Mouse (Mus musculus): Measurements from ENCODE around the gene Zfp655. TPM values are rescaled to one million over a fixed set of nuclear protein-coding genes. Genes with fewer than 3 reads are reported as not detected.
"Not testable (repeated sequence)": the region's sequence is repeated elsewhere in the genome, so short reads cannot be mapped to it uniquely, and the experiment has no call there.

Zfp655 gene
- polyA plus RNA-seq, 1 experiment from 2014 or later = 45.9 TPM

GRCm38 (mm10) chr5:145214679-145215078 is 16.8 kb upstream of the Zfp655 start:
- Histone ChIP-seq H3K27me3 (ENCODE audit: control insufficient read depth, insufficient read depth, low read length) (no peaks in the 10 kb centered on the region), H3K27ac (ENCODE audit: low read depth, low read length) (no peak overlapping the region), H3K4me1 (replicated peaks; ENCODE audit: control insufficient read depth, insufficient read depth, low read length) (no peaks in the 10 kb centered on the region), H3K9ac (ENCODE audit: low read depth, low read length) (no peak overlapping the region), H3K4me3 (ENCODE audit: low read depth, low read length) (no peak overlapping the region), H3K36me3 (ENCODE audit: control insufficient read depth, insufficient read depth, low read length) (0 out of 2 replicates have a peak, but pooled peaks cover 9% of the 10 kb centered on the region), H3K4me2 (replicated peaks; ENCODE audit: low read depth, low read length) (no peak overlapping the region), H3K9me3 (ENCODE audit: control insufficient read depth, low read length) (no peaks in the 10 kb centered on the region)
- ATAC-seq (ENCODE audit: low FRiP score) (no peak; the same call in 1 of the 2 replicates), DNase-seq (ENCODE audit: low spot score) (no peak)
- WGBS = 65% methylated on average over 4 of the region's 4 CpGs

GRCm38 (mm10) chr5:145217746-145218145 is 13.8 kb upstream of the Zfp655 start:
- Histone ChIP-seq H3K9ac (ENCODE audit: low read depth, low read length) (no peak overlapping the region), H3K36me3 (ENCODE audit: control insufficient read depth, insufficient read depth, low read length) (peaks cover 13% of the 10 kb centered on the region; the same call in 1 of the 2 replicates), H3K4me1 (replicated peaks; ENCODE audit: control insufficient read depth, insufficient read depth, low read length) (no peaks in the 10 kb centered on the region), H3K27me3 (ENCODE audit: control insufficient read depth, insufficient read depth, low read length) (no peaks in the 10 kb centered on the region), H3K27ac (ENCODE audit: low read depth, low read length) (no peak overlapping the region), H3K4me3 (ENCODE audit: low read depth, low read length) (no peak overlapping the region), H3K9me3 (ENCODE audit: control insufficient read depth, low read length) (no peaks in the 10 kb centered on the region), H3K4me2 (replicated peaks; ENCODE audit: low read depth, low read length) (no peak overlapping the region)
- no peak for ATAC-seq (ENCODE audit: low FRiP score)
- WGBS = 96% methylated on average over 6 of the region's 6 CpGs
- DNase-seq (ENCODE audit: low spot score) = no peak

GRCm38 (mm10) chr5:145218206-145218605 is 13.3 kb upstream of the Zfp655 start:
- no peak overlapping the region for H3K27ac ChIP-seq (ENCODE audit: low read depth, low read length)
- H3K9ac ChIP-seq (ENCODE audit: low read depth, low read length) = no peak overlapping the region
- H3K36me3 ChIP-seq (ENCODE audit: control insufficient read depth, insufficient read depth, low read length) = peaks cover 13% of the 10 kb centered on the region; the same call in 1 of the 2 replicates
- H3K4me1 ChIP-seq (replicated peaks; ENCODE audit: control insufficient read depth, insufficient read depth, low read length) = no peaks in the 10 kb centered on the region
- no peak overlapping the region for H3K4me2 ChIP-seq (replicated peaks; ENCODE audit: low read depth, low read length)
- no peaks in the 10 kb centered on the region for H3K27me3 ChIP-seq (ENCODE audit: control insufficient read depth, insufficient read depth, low read length)
- WGBS = 94% methylated on average over 21 of the region's 21 CpGs
- no peak overlapping the region for H3K4me3 ChIP-seq (ENCODE audit: low read depth, low read length)
- no peaks in the 10 kb centered on the region for H3K9me3 ChIP-seq (ENCODE audit: control insufficient read depth, low read length)
- ATAC-seq (ENCODE audit: low FRiP score) (no peak), DNase-seq (ENCODE audit: low spot score) (no peak)

GRCm38 (mm10) chr5:145218671-145219070 is 12.8 kb upstream of the Zfp655 start:
- Histone ChIP-seq H3K4me2 (replicated peaks; ENCODE audit: low read depth, low read length) (no peak overlapping the region), H3K36me3 (ENCODE audit: control insufficient read depth, insufficient read depth, low read length) (peaks cover 13% of the 10 kb centered on the region; the same call in 1 of the 2 replicates), H3K4me1 (replicated peaks; ENCODE audit: control insufficient read depth, insufficient read depth, low read length) (no peaks in the 10 kb centered on the region), H3K9ac (ENCODE audit: low read depth, low read length) (no peak overlapping the region), H3K4me3 (ENCODE audit: low read depth, low read length) (no peak overlapping the region), H3K27ac (ENCODE audit: low read depth, low read length) (no peak overlapping the region), H3K9me3 (ENCODE audit: control insufficient read depth, low read length) (no peaks in the 10 kb centered on the region), H3K27me3 (ENCODE audit: control insufficient read depth, insufficient read depth, low read length) (no peaks in the 10 kb centered on the region)
- WGBS = 94% methylated on average over 20 of the region's 20 CpGs
- DNase-seq (ENCODE audit: low spot score) = no peak
- no peak for ATAC-seq (ENCODE audit: low FRiP score)

DNA sequence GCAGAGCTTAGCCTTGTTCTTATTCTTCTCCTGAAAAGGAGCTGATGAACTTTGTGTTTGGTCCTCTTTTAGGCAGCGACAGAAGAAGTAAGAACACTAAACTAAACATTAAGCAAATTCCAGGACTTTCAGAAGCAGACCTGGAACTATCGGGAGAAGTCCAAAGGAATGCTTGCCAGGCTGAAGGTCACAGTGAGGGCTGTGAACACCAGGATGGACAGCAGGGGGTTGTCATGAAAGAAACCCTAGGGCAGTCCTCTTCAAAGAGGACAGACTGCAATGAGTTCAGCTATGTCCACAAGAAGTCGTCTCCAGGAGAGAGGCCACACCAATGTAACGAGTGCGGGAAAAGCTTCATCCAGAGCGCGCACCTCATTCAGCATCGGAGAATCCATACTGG is 11.5 kb upstream of the Zfp655 start:
- Histone ChIP-seq H3K4me2 (replicated peaks; ENCODE audit: low read depth, low read length) (no peak overlapping the region), H3K4me1 (replicated peaks; ENCODE audit: control insufficient read depth, insufficient read depth, low read length) (no peaks in the 10 kb centered on the region)
- WGBS = 92% methylated on average over 8 of the region's 8 CpGs

GRCm38 (mm10) chr5:145222840-145223239 is 8.7 kb upstream of the Zfp655 start:
- no peak overlapping the region for H3K4me3 ChIP-seq (ENCODE audit: low read depth, low read length)
- no peaks in the 10 kb centered on the region for H3K9me3 ChIP-seq (ENCODE audit: control insufficient read depth, low read length)
- DNase-seq (ENCODE audit: low spot score) = no peak
- no peak overlapping the region for H3K4me2 ChIP-seq (replicated peaks; ENCODE audit: low read depth, low read length)
- no peaks in the 10 kb centered on the region for H3K4me1 ChIP-seq (replicated peaks; ENCODE audit: control insufficient read depth, insufficient read depth, low read length)
- ATAC-seq (ENCODE audit: low FRiP score) = no peak
- no peaks in the 10 kb centered on the region for H3K27me3 ChIP-seq (ENCODE audit: control insufficient read depth, insufficient read depth, low read length)
- WGBS = 85% methylated on average over 5 of the region's 5 CpGs
- no peak overlapping the region for H3K9ac ChIP-seq (ENCODE audit: low read depth, low read length)
- peaks cover 13% of the 10 kb centered on the region; the same call in 1 of the 2 replicates for H3K36me3 ChIP-seq (ENCODE audit: control insufficient read depth, insufficient read depth, low read length)
- H3K27ac ChIP-seq (ENCODE audit: low read depth, low read length) = no peak overlapping the region

More for the DNA sequence above, 11.5 kb upstream of the Zfp655 start:
- ATAC-seq (ENCODE audit: low FRiP score) (no peak), DNase-seq (ENCODE audit: low spot score) (no peak)
- Histone ChIP-seq H3K27ac (ENCODE audit: low read depth, low read length) (no peak overlapping the region), H3K4me3 (ENCODE audit: low read depth, low read length) (no peak overlapping the region), H3K27me3 (ENCODE audit: control insufficient read depth, insufficient read depth, low read length) (no peaks in the 10 kb centered on the region), H3K9me3 (ENCODE audit: control insufficient read depth, low read length) (no peaks in the 10 kb centered on the region), H3K9ac (ENCODE audit: low read depth, low read length) (no peak overlapping the region), H3K36me3 (ENCODE audit: control insufficient read depth, insufficient read depth, low read length) (peaks cover 13% of the 10 kb centered on the region; the same call in 1 of the 2 replicates)

DNA sequence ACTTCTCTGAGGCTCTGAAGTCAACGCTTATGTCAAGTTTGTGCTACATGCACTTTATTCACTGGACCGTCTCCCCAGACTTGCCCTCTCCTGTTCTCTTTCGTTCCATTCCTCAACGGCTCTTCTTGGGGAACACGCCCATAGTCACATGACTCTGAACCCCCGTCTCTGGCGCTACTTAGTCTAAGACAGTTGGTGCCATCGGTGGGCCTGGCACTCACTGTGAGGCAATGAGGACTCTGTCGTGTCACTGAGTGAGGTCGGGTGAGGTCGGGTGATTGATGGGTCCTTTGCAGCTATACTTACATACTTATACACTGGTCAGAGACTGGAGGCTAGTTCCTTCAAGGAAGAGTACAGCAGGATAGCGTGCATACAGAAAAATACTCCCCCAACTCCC is 8.1 kb upstream of the Zfp655 start:
- no peaks in the 10 kb centered on the region for H3K9me3 ChIP-seq (ENCODE audit: control insufficient read depth, low read length)
- no peak overlapping the region for H3K27ac ChIP-seq (ENCODE audit: low read depth, low read length)
- no peaks in the 10 kb centered on the region for H3K4me1 ChIP-seq (replicated peaks; ENCODE audit: control insufficient read depth, insufficient read depth, low read length)
- 84% methylated on average over 12 of the region's 12 CpGs for WGBS
- no peaks in the 10 kb centered on the region for H3K27me3 ChIP-seq (ENCODE audit: control insufficient read depth, insufficient read depth, low read length)
- no peak overlapping the region for H3K4me2 ChIP-seq (replicated peaks; ENCODE audit: low read depth, low read length)
- H3K36me3 ChIP-seq (ENCODE audit: control insufficient read depth, insufficient read depth, low read length) = peaks cover 11% of the 10 kb centered on the region; the same call in 1 of the 2 replicates
- H3K9ac ChIP-seq (ENCODE audit: low read depth, low read length) = no peak overlapping the region
- ATAC-seq (ENCODE audit: low FRiP score) (no peak), DNase-seq (ENCODE audit: low spot score) (no peak)
- no peak overlapping the region for H3K4me3 ChIP-seq (ENCODE audit: low read depth, low read length)

GRCm38 (mm10) chr5:145226453-145226852 is 5.1 kb upstream of the Zfp655 start:
- no peaks in the 10 kb centered on the region for H3K27me3 ChIP-seq (ENCODE audit: control insufficient read depth, insufficient read depth, low read length)
- H3K27ac ChIP-seq (ENCODE audit: low read depth, low read length) = no peak overlapping the region
- 61% methylated on average over 2 of the region's 2 CpGs for WGBS
- H3K9me3 ChIP-seq (ENCODE audit: control insufficient read depth, low read length) = no peaks in the 10 kb centered on the region
- no peak for ATAC-seq (ENCODE audit: low FRiP score)
- no peaks in the 10 kb centered on the region for H3K36me3 ChIP-seq (ENCODE audit: control insufficient read depth, insufficient read depth, low read length)
- no peak overlapping the region for H3K4me2 ChIP-seq (replicated peaks; ENCODE audit: low read depth, low read length)
- no peak for DNase-seq (ENCODE audit: low spot score)
- no peak overlapping the region for H3K4me3 ChIP-seq (ENCODE audit: low read depth, low read length)
- no peaks in the 10 kb centered on the region for H3K4me1 ChIP-seq (replicated peaks; ENCODE audit: control insufficient read depth, insufficient read depth, low read length)
- no peak overlapping the region for H3K9ac ChIP-seq (ENCODE audit: low read depth, low read length)

DNA sequence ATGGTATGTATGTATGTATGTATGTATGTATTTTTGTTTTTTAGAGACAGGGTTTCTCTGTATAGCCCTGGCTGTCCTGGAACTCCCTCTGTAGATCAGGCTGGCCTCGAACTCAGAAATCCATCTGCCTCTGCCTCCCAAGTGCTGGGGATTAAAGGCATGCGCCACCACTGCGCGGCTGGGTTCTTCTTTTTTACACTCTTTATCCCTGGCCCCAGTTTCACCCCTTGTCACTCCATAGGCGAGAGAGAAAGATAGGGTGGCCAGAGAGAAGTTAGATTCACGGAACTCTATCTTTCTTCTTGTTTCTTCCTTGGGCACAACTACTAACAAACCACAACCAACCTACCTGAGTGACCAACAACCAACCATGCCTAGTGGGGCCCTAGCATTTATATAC is 2.2 kb upstream of the Zfp655 start:
- ATAC-seq (ENCODE audit: low FRiP score); H3K9me3 ChIP-seq (ENCODE audit: control insufficient read depth, low read length); H3K27me3 ChIP-seq (ENCODE audit: control insufficient read depth, insufficient read depth, low read length); H3K9ac ChIP-seq (ENCODE audit: low read depth, low read length); H3K4me3 ChIP-seq (ENCODE audit: low read depth, low read length); DNase-seq (ENCODE audit: low spot score); H3K4me1 ChIP-seq (replicated peaks; ENCODE audit: control insufficient read depth, insufficient read depth, low read length); H3K27ac ChIP-seq (ENCODE audit: low read depth, low read length); H3K4me2 ChIP-seq (replicated peaks; ENCODE audit: low read depth, low read length); H3K36me3 ChIP-seq (ENCODE audit: control insufficient read depth, insufficient read depth, low read length): not testable (repeated sequence)
- 87% methylated on average over 6 of the region's 6 CpGs for whole genome bisulfite sequencing
